Mouse (Mus musculus) heart, postnatal 0 days (tissue): ENCODE data around the gene Mrpl1. TPM values are rescaled to one million over a fixed set of nuclear protein-coding genes. Genes with fewer than 3 reads are reported as not detected.

Experiments used
- ATAC-seq: fragments of 200-750 bp; cut with Nextera tagmentation; 2 replicates; pipeline ENCODE4 v1.8.0; 2017; ENCODE audit warnings: low read depth, moderate number of reproducible peaks, moderate library complexity; ENCODE audit not compliant: insufficient read depth
- DNase-seq: peaks from one replicate; pipeline ENCODE4 v3.0.0-alpha.2; 2016; ENCODE audit warnings: low spot score
- H3K27ac ChIP-seq: fragments of 300-500 bp; sonication (generic); 2 replicates; pipeline ENCODE4 v1.5.1; 2014; ENCODE audit warnings: low read depth, mild to moderate bottlenecking
- H3K27me3 ChIP-seq: fragments of 300-500 bp; sonication (generic); 2 replicates; pipeline ENCODE4 v1.6.1; 2014; ENCODE audit warnings: low read length, mixed read lengths; ENCODE audit not compliant: control insufficient read depth, insufficient read depth
- H3K36me3 ChIP-seq: fragments of 300-500 bp; sonication (generic); replicated peaks from 2 replicates; pipeline ENCODE4 v1.6.1; 2014; ENCODE audit warnings: low read length, mixed read lengths; ENCODE audit not compliant: control insufficient read depth, insufficient read depth
- H3K4me1 ChIP-seq: fragments of 300-500 bp; sonication (generic); 2 replicates; pipeline ENCODE4 v1.6.1; 2014; ENCODE audit warnings: antibody characterized with exemption; ENCODE audit not compliant: control insufficient read depth, insufficient read depth
- H3K4me2 ChIP-seq: fragments of 300-500 bp; sonication (generic); 2 replicates; pipeline ENCODE4 v1.6.1; 2014; ENCODE audit warnings: low read depth, mild to moderate bottlenecking, low read length, moderate library complexity
- H3K4me3 ChIP-seq: fragments of 300-500 bp; sonication (generic); 2 replicates; pipeline ENCODE4 v1.5.1; 2014; ENCODE audit warnings: low read depth, low read length
- H3K9ac ChIP-seq: fragments of 300-500 bp; sonication (generic); replicated peaks from 2 replicates; pipeline ENCODE4 v1.6.1; 2014; ENCODE audit warnings: low read depth, low read length, mixed read lengths
- H3K9me3 ChIP-seq: fragments of 300-500 bp; sonication (generic); replicated peaks from 2 replicates; pipeline ENCODE4 v1.6.1; 2016; ENCODE audit warnings: low read length; ENCODE audit not compliant: control insufficient read depth
- CTCF ChIP-seq: IDR thresholded peaks from 2 replicates; pipeline ENCODE4 v1.5.1; 2016; ENCODE audit warnings: antibody characterized with exemption, control low read depth, low read depth
- EP300 ChIP-seq: IDR thresholded peaks from 2 replicates; pipeline ENCODE4 v1.6.1; 2016; ENCODE audit warnings: antibody characterized with exemption, low read depth
- WGBS: fragments of 180-500 bp; shearing (Covaris S2); extraction: QIAGEN DNeasy Blood & Tissue Kit; methylation state at CpG from one replicate; pipeline ENCODE4 v1.1.7; 2014; 5-methylcytosine and 5-hydroxymethylcytosine counted together
- polyA plus RNA-seq: library from polyadenylated mRNA; unstranded; fragments of >200 nt; fragmentation: Nextera tagmentation; extraction: Ambion mirVana; gene quantifications from 2 replicates; pipeline ENCODE4 v1.2.1, GENCODE M21; 2015
- total RNA-seq: library from RNA; depleted of rRNA; stranded (reverse); fragments of >200 nt; gene quantifications from 2 replicates; pipeline ENCODE4 v1.2.3, GENCODE M21; 2014; ENCODE audit warnings: low replicate concordance

Mrpl1 gene
- total and polyA plus RNA-seq, 2 experiments from 2014 or later: 18.3 to 29.7 TPM

DNA sequence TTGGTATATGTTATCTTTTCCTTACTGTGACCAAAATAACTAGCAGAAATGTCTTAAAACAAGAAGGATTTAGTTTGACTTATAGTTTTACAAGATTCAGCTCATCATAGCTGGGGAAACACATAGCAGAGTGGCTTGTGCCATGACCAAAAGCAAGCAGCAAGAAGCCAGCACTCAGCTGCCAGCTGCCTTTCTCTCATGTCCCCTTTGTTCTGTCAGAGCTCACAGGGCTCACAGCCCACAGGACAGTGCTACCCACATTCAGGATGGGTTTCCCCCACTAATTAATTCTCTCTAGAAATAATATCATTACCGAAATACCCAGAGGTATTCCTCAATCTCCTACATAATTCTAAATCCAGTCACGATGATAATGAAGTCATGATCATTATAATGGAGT, 1.8 kb upstream of the Mrpl1 start:
- ATAC-seq (no peak), DNase-seq (no peak)
- TF ChIP-seq EP300 (no peak), CTCF (no peak)
- H3K9me3 ChIP-seq: no peaks in the 10 kb centered on the region
- no peak overlapping the region for H3K27ac ChIP-seq
- H3K27me3 ChIP-seq: no peaks in the 10 kb centered on the region
- no peak overlapping the region for H3K4me2 ChIP-seq
- H3K9ac ChIP-seq: no peak overlapping the region
- WGBS: 77% methylated on average over 2 of the region's 2 CpGs
- no peak overlapping the region for H3K4me3 ChIP-seq
- H3K36me3 ChIP-seq: no peaks in the 10 kb centered on the region
- H3K4me1 ChIP-seq: peaks cover 21% of the 10 kb centered on the region; the same call in 1 of the 2 replicates

DNA sequence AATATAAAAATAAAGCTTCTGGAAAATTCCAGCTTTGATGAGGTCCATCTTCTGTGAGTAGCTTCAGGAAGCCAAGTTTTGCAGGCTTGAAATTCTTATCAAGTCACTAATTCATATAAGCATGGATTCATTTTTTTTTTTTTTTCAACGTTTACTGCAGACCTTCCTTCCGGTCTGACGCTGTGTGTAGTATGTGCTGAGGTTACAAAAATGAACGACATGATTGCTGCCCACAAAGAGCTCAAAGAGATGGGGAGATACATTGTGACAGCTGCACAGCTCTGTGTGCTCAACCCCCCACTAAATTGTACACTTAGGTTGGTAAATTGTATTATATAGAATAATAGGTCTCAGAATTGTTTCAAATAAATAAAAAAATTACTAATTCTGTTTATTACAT, 750 bp upstream of the Mrpl1 start:
- Histone ChIP-seq H3K27ac (peak overlapping the region; percentile 88; the same call in 1 of the 2 replicates), H3K27me3 (no peaks in the 10 kb centered on the region), H3K4me1 (peaks cover 21% of the 10 kb centered on the region; the same call in 1 of the 2 replicates), H3K4me3 (no peak overlapping the region), H3K9ac (no peak overlapping the region), H3K36me3 (no peaks in the 10 kb centered on the region), H3K9me3 (no peaks in the 10 kb centered on the region), H3K4me2 (peak overlapping the region; percentile 75; the same call in 1 of the 2 replicates)
- TF ChIP-seq CTCF: no peak
- TF ChIP-seq EP300: no peak
- ATAC-seq (no peak), DNase-seq (no peak)
- WGBS: 42% methylated on average over 4 of the region's 4 CpGs

DNA sequence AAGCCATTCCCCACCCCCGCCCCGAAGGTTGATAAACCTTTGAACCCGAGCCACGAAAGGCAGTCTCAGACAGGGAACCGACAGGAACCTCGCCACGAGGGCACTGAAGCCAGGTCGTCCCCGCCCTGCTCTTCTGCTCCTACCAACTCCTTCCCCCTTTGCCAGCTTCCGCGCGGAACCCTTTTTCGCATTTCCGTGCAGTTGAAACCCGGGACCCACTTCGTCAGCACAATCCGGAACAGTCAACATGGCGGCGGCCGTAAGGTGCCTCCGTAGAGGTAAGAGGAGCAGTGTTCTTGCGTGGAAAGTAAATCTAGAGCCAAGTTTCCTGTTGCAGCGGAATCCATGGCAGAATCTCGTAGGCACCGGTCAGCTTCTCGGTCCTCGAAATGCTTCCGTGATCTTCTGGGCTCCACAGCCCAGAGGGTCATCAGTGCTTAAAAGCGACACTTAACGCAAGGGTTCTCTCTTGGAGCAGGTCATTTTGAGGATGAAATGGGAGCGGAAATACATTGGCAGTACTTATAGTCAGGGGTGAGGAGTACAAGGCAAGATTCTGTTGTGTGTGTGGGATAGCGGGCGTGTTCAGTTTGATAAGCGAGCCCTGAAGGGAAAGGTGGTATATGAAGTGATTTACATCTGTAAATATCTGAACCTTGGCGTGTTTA, 757 bp downstream of the Mrpl1 start:
- under 1% methylated on average over 35 of the region's 35 CpGs for WGBS
- peak overlapping the region; percentile 75 for H3K4me2 ChIP-seq
- H3K27ac ChIP-seq: peak overlapping the region; percentile 88
- H3K36me3 ChIP-seq: peaks cover 11% of the 10 kb centered on the region
- ATAC-seq (peak; percentile 97), DNase-seq (peak; percentile 92)
- H3K9ac ChIP-seq: peak overlapping the region; percentile 65
- no peaks in the 10 kb centered on the region for H3K27me3 ChIP-seq
- TF ChIP-seq CTCF (no peak), EP300 (0 out of 2 replicates have a peak, but pooled peaks have one; percentile 18)
- H3K4me3 ChIP-seq: peak overlapping the region; percentile 70
- H3K4me1 ChIP-seq: peaks cover 21% of the 10 kb centered on the region; the same call in 1 of the 2 replicates
- H3K9me3 ChIP-seq: no peaks in the 10 kb centered on the region

DNA sequence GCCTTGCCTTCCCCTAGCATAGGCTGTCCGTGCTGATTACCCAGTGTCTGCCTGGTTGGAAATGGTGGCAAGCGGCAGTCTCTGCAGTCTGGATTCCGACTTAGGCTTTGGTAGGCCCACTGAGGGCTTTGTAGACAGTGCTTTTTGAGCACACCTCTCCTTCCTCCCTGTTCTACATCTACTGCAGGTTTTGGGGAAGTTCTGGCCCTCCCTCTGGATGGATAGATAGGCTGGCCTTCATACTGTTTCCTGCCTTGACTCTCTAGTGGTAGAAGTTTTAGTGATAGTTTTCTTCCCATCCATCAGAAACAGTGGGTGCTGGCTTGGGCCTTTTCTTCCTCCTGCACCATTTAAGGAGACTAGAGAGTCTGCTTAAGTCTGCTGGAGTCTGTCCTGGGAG, 9.4 kb downstream of the Mrpl1 start:
- Histone ChIP-seq H3K36me3 (peaks cover 15% of the 10 kb centered on the region), H3K9me3 (no peaks in the 10 kb centered on the region), H3K4me3 (no peak overlapping the region), H3K9ac (no peak overlapping the region), H3K4me2 (no peak overlapping the region), H3K4me1 (peaks cover 9% of the 10 kb centered on the region; the same call in 1 of the 2 replicates), H3K27ac (no peak overlapping the region), H3K27me3 (no peaks in the 10 kb centered on the region)
- DNase-seq (no peak), ATAC-seq (no peak)
- TF ChIP-seq CTCF (no peak), EP300 (no peak)
- WGBS: 78% methylated on average over 3 of the region's 3 CpGs

- WGBS: 77% methylated on average over 4 of the region's 4 CpGs
- no peak overlapping the region for H3K4me2 ChIP-seq
- H3K4me3 ChIP-seq: no peak overlapping the region
- DNase-seq (no peak), ATAC-seq (no peak)
- peaks cover 9% of the 10 kb centered on the region; the same call in 1 of the 2 replicates for H3K4me1 ChIP-seq
- H3K36me3 ChIP-seq: 0 out of 2 replicates have a peak, but pooled peaks cover 8% of the 10 kb centered on the region
- no peaks in the 10 kb centered on the region for H3K9me3 ChIP-seq
- no peak overlapping the region for H3K27ac ChIP-seq
- no peak overlapping the region for H3K9ac ChIP-seq
- TF ChIP-seq CTCF: no peak
- no peak for TF ChIP-seq EP300
- H3K27me3 ChIP-seq: no peaks in the 10 kb centered on the region
Observed at GRCm38 (mm10) chr5:96219512-96219911, 10.2 kb downstream of the Mrpl1 start.

DNA sequence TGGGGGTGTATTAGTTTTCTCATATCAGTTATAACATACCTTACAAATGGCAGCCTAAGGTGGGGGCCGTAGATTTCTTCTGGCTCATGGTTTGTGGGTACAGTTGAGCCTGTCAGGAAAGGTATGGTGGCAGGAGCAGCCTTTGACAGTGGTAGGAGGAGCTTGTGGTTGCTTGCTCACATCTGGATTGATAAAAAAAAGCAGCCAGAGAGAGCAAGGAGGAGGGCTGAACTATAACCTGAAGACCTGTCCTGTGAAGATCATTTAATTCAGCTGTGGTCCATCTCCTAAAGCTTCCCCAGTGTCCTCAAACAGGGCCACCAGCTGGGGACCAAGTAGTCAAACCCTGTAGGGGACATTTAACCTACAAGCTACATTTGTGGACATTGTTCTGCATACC, 12.0 kb downstream of the Mrpl1 start:
- H3K4me2 ChIP-seq: no peak overlapping the region
- no peak for DNase-seq
- 92% methylated on average over 1 of the region's 1 CpGs for WGBS
- no peaks in the 10 kb centered on the region for H3K27me3 ChIP-seq
- ATAC-seq: no peak
- peaks cover 9% of the 10 kb centered on the region; the same call in 1 of the 2 replicates for H3K4me1 ChIP-seq
- no peaks in the 10 kb centered on the region for H3K9me3 ChIP-seq
- no peak overlapping the region for H3K9ac ChIP-seq
- no peak overlapping the region for H3K4me3 ChIP-seq
- H3K36me3 ChIP-seq: peaks cover 17% of the 10 kb centered on the region
- H3K27ac ChIP-seq: no peak overlapping the region
- TF ChIP-seq CTCF: no peak
- no peak for TF ChIP-seq EP300
